Mouse (Mus musculus) layer of hippocampus, postnatal 25 days (tissue): Measurements from ENCODE around the gene Trim52. TPM values are rescaled to one million over a fixed set of nuclear protein-coding genes. Genes with fewer than 3 reads are reported as not detected.
"Not testable (repeated sequence)": the region's sequence is repeated elsewhere in the genome, so short reads cannot be mapped to it uniquely, and the experiment has no call there.

Source experiments
- DNase-seq, 2 experiments: peaks; one replicate each; pipeline ENCODE4 v3.0.0; 2022; ENCODE audit warnings: mixed read lengths in 2 of 2, low spot score in 1 of 2; ENCODE audit errors: extremely low spot score in 1 of 2
- total RNA-seq, 2 experiments: library from RNA; stranded (reverse); gene quantifications; 2 replicates each; pipeline ENCODE4 v1.2.3; 2021

Gene Trim52
- not detected for total RNA-seq

- no peak for DNase-seq
Observed at GRCm38 (mm10) chr14:106105980-106106379, at the start of gene Trim52. Gene Trim52, plus strand, starts transcription at chr14:106106198.

DNA sequence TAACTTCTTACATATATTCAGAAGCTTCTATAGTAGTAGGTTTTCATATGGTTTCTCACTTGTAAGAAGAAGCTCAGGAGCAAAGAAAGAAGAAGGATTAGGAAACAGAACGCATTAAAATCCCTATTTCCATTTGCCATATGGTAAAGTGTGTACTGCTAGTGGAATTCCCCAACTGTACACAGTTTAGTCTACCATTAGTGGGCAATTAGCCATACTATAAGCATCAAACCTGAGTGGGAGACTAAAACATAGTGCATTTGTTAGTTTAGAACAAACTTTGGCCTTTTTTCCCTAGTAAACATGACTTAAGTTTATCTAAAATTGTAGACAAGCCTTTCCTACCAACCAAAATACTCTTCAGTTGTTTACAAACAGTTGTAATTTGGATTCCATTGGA, 33.4 kb upstream of the Trim52 start:
- no peak for DNase-seq

- DNase-seq = no peak
Observed at GRCm38 (mm10) chr14:106075181-106076064, 30.6 kb upstream of the Trim52 start.

DNA sequence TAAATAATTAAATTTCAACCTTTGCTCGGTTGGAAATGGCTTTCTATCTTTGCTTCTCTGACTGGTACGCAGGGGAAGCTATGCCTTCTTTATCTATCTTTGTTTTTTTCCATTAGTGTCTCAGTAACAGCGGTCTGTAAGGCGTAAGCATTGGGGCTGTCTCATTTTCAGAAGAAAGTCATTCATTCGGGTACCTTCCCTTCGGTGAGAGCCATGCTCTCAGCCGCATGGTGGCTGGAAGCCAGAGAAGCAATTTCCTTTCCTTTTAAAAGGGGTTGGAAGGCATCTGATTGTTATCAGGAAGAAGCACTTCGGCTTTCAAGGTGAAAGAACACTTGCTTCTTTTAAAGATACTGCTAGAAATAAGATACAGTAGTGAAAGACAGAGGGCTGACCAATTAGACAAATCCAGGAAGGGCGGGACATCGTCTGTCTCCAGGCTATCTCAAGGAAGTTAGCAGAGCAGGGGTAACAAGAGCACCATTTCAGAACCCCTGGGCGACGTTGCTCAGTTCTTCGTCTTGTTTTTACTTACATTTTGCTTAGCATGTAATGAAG, 17.4 kb upstream of the Trim52 start:
- no peak for DNase-seq

- no peak for DNase-seq
Observed at GRCm38 (mm10) chr14:106096816-106097215, 9.2 kb upstream of the Trim52 start.

GRCm38 (mm10) chr14:106100858-106101257, 5.1 kb upstream of the Trim52 start:
- DNase-seq = no peak

GRCm38 (mm10) chr14:106106425-106106824, 427 bp downstream of the Trim52 start:
- DNase-seq = no peak

GRCm38 (mm10) chr14:106119371-106119770, 13.4 kb downstream of the Trim52 start:
- no peak for DNase-seq

- no peak for DNase-seq
Observed at GRCm38 (mm10) chr14:106136272-106136671, 30.3 kb downstream of the Trim52 start.

GRCm38 (mm10) chr14:106151188-106151587, 45.2 kb downstream of the Trim52 start:
- DNase-seq = no peak

- no peak for DNase-seq
Observed at GRCm38 (mm10) chr14:106154879-106155576, 49.0 kb downstream of the Trim52 start.

DNA sequence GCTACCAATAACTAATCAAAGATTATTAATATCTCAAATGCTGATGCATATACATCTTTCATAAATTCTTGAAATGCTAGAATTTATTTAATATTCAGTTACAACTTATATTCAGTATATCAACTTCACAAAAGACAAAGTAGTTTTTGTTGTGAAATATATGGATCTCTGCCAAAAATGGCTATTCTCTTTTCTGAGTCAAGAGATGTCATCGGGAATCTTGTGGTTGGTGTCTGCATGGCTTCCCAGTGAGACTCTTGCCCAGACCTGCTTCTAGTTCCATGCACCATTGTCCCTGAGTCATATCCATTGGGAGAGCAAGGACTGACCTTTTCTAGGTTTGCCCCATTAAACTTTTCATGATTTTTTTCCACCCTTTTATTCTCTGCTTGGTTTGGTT, 50.5 kb downstream of the Trim52 start:
- DNase-seq = no peak

GRCm38 (mm10) chr14:106162331-106162730, 56.3 kb downstream of the Trim52 start:
- DNase-seq = no peak

GRCm38 (mm10) chr14:106163196-106163595, 57.2 kb downstream of the Trim52 start:
- no peak for DNase-seq

- not testable (repeated sequence) for DNase-seq
Observed at GRCm38 (mm10) chr14:106163933-106164332, 57.9 kb downstream of the Trim52 start.

GRCm38 (mm10) chr14:106176879-106177278, 70.9 kb downstream of the Trim52 start:
- DNase-seq = no peak

GRCm38 (mm10) chr14:106178245-106178644, 72.2 kb downstream of the Trim52 start:
- no peak for DNase-seq

- no peak for DNase-seq
Observed at GRCm38 (mm10) chr14:106179102-106179727, 73.2 kb downstream of the Trim52 start.

DNA sequence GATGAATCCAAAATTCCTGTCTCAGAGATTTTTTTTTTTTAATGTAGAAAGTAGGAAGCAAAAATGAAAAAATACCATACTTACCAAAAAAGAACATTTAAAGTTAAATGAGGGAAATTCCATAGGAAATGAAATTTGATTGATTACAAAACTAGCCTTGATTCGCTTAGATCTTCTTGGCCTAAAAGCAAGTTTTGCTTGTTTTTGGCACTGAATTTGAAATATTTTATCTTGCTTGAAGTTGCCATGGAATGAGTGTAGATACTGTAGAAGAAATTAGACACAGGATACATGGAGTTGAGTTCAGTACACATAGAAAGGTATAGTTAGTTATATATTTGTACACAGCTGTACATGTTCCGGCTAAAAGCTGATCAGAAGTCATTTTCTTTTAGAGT, 73.7 kb downstream of the Trim52 start:
- no peak for DNase-seq

DNA sequence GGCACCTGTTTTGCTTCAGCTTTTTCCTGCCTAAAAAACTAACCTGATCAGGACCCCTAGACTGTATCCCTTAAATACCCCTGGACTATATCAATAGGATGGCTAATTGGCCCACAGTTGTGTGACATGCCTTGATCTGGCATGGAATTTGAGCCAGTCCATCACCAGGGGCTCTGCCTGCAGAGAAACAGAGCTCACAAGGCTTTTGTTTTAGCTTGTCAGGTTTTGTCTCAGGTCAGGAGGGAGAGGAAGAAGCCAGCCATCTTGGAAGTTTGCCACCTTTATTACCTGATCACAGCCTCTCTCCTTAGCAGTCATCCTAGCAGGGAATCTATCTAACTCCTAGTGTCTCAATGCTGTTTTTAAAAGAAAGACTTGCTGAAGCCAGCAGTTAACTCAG, 74.6 kb downstream of the Trim52 start:
- no peak for DNase-seq

GRCm38 (mm10) chr14:106183985-106184384, 78.0 kb downstream of the Trim52 start:
- DNase-seq = no peak
